Mouse (Mus musculus): Measurements from ENCODE around the gene Acta2.

GRCm38 (mm10) chr19:34220732-34221380 lies 34.5 kb downstream of the Acta2 start:
- TF ChIP-seq CTCF (conservative IDR thresholded peaks at IDR 0.05; ENCODE audit: low read length) (no peak), NANOG (IDR thresholded peaks at IDR 0.05; ENCODE audit: borderline replicate concordance, low read length) (no peak), POU5F1 (IDR thresholded peaks at IDR 0.05; ENCODE audit: borderline replicate concordance, low read length) (no peak)
